Mouse (Mus musculus) lung, embryonic 15.5 days (tissue): ENCODE results near the gene Caprin2. TPM values are rescaled to one million over a fixed set of nuclear protein-coding genes. Genes with fewer than 3 reads are reported as not detected.

ENCODE experiments used
- ATAC-seq: fragments of 200-750 bp; cut with Nextera tagmentation; 2 replicates; pipeline ENCODE4 v1.8.0; 2017; ENCODE audit warnings: moderate number of reproducible peaks, borderline replicate concordance; ENCODE audit not compliant: low FRiP score, low TSS enrichment; ENCODE audit errors: extremely low read depth
- H3K27ac ChIP-seq: fragments of 300-500 bp; sonication (generic); 2 replicates; pipeline ENCODE4 v1.5.1; 2015; ENCODE audit warnings: moderate library complexity, mild to moderate bottlenecking, inconsistent platforms
- H3K27me3 ChIP-seq: fragments of 300-500 bp; sonication (generic); 2 replicates; pipeline ENCODE4 v1.6.1; 2015; ENCODE audit warnings: inconsistent platforms
- H3K36me3 ChIP-seq: fragments of 300-500 bp; sonication (generic); 2 replicates; pipeline ENCODE4 v1.6.1; 2015; ENCODE audit warnings: inconsistent platforms
- H3K4me1 ChIP-seq: fragments of 300-500 bp; sonication (generic); 2 replicates; pipeline ENCODE4 v1.6.1; 2015; ENCODE audit warnings: inconsistent platforms
- H3K4me2 ChIP-seq: fragments of 300-500 bp; sonication (generic); 2 replicates; pipeline ENCODE4 v1.6.1; 2015; ENCODE audit warnings: inconsistent platforms, mild to moderate bottlenecking, moderate library complexity
- H3K4me3 ChIP-seq: fragments of 300-500 bp; sonication (generic); 2 replicates; pipeline ENCODE4 v1.5.1; 2015; ENCODE audit warnings: mild to moderate bottlenecking, inconsistent platforms
- H3K9ac ChIP-seq: fragments of 300-500 bp; sonication (generic); 2 replicates; pipeline ENCODE4 v1.6.1; 2015; ENCODE audit warnings: inconsistent platforms
- H3K9me3 ChIP-seq: fragments of 300-500 bp; sonication (generic); 2 replicates; pipeline ENCODE4 v1.6.1; 2016; ENCODE audit warnings: inconsistent platforms
- WGBS: fragments of 180-500 bp; shearing (Covaris S2); methylation state at CpG from one replicate; pipeline ENCODE4 v1.1.7; 2015; 5-methylcytosine and 5-hydroxymethylcytosine counted together
- polyA plus RNA-seq: library from polyadenylated mRNA; unstranded; fragments of >200 nt; fragmentation: Nextera tagmentation; extraction: Ambion mirVana; gene quantifications from 2 replicates; pipeline ENCODE4 v1.2.1, GENCODE M21; 2015

The Caprin2 gene
- polyA plus RNA-seq, 1 experiment from 2014 or later, result 17.1 TPM

GRCm38 (mm10) chr6:148831728-148832121 lies 64.3 kb downstream of the Caprin2 start:
- ATAC-seq, result no peak; the same call in 1 of the 2 replicates
- Histone ChIP-seq H3K36me3 (no peaks in the 10 kb centered on the region), H3K9me3 (no peaks in the 10 kb centered on the region), H3K4me2 (peak overlapping the region; percentile 84), H3K27me3 (no peaks in the 10 kb centered on the region), H3K9ac (peak overlapping the region; percentile 27; the same call in 1 of the 2 replicates), H3K4me1 (peaks cover 9% of the 10 kb centered on the region), H3K4me3 (peak overlapping the region; percentile 96), H3K27ac (peak overlapping the region; percentile 74; the same call in 1 of the 2 replicates)
- 18% methylated on average over 3 of the region's 3 CpGs for WGBS

GRCm38 (mm10) chr6:148830748-148831727 lies 65.0 kb downstream of the Caprin2 start, which contains the start of gene Ipo8:
Gene Ipo8, minus strand, starts transcription at chr6:148831467.
- ATAC-seq, result peak; percentile 98
- H3K9ac ChIP-seq, result peak within 1 kb of the TSS; percentile 78
- H3K27ac ChIP-seq, result peak within 1 kb of the TSS; percentile 74
- no peaks in the 10 kb centered on the region for H3K27me3 ChIP-seq
- peak within 1 kb of the TSS; percentile 84 for H3K4me2 ChIP-seq
- peaks cover 9% of the 10 kb centered on the region for H3K4me1 ChIP-seq
- peak within 1 kb of the TSS; percentile 96 for H3K4me3 ChIP-seq
- H3K9me3 ChIP-seq, result no peaks in the 10 kb centered on the region
- under 1% methylated on average over 46 of the region's 47 CpGs for WGBS
- H3K36me3 ChIP-seq, result no peaks in the 10 kb centered on the region

DNA sequence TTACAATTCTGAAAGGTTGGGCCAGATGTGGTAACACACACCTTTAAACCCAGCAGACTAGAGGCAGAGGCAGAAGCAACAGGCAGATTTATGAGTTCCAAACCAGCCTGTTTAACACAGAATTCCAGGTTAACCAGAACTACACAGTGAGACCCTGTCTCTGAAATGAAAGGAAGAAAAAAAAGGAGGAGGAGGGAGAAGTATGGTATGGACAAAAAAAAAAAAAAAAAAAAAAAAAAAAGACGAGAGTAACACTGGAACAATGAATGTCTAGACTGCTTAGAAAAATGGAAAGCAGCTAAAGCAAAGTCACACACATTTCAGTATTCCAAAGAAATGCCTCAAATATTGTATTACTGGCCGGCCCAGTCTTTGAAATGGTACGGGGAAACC lies 65.7 kb downstream of the Caprin2 start:
- no peaks in the 10 kb centered on the region for H3K9me3 ChIP-seq
- no peaks in the 10 kb centered on the region for H3K27me3 ChIP-seq
- peak overlapping the region; percentile 96 for H3K4me3 ChIP-seq
- no peak for ATAC-seq
- no peaks in the 10 kb centered on the region for H3K36me3 ChIP-seq
- peak overlapping the region; percentile 78 for H3K9ac ChIP-seq
- H3K4me1 ChIP-seq, result peaks cover 9% of the 10 kb centered on the region
- H3K4me2 ChIP-seq, result peak overlapping the region; percentile 84
- WGBS, result 3% methylated on average over 3 of the region's 3 CpGs
- H3K27ac ChIP-seq, result 0 out of 2 replicates have a peak overlapping the region, but pooled peaks have one; percentile 74

GRCm38 (mm10) chr6:148826119-148826518 lies 69.9 kb downstream of the Caprin2 start:
- H3K4me2 ChIP-seq, result no peak overlapping the region
- H3K4me1 ChIP-seq, result peaks cover 9% of the 10 kb centered on the region
- no peaks in the 10 kb centered on the region for H3K9me3 ChIP-seq
- H3K36me3 ChIP-seq, result peaks cover 12% of the 10 kb centered on the region; the same call in 1 of the 2 replicates
- H3K27ac ChIP-seq, result no peak overlapping the region
- no peaks in the 10 kb centered on the region for H3K27me3 ChIP-seq
- H3K9ac ChIP-seq, result no peak overlapping the region
- ATAC-seq, result no peak
- H3K4me3 ChIP-seq, result no peak overlapping the region
- WGBS, result 86% methylated on average over 4 of the region's 4 CpGs

DNA sequence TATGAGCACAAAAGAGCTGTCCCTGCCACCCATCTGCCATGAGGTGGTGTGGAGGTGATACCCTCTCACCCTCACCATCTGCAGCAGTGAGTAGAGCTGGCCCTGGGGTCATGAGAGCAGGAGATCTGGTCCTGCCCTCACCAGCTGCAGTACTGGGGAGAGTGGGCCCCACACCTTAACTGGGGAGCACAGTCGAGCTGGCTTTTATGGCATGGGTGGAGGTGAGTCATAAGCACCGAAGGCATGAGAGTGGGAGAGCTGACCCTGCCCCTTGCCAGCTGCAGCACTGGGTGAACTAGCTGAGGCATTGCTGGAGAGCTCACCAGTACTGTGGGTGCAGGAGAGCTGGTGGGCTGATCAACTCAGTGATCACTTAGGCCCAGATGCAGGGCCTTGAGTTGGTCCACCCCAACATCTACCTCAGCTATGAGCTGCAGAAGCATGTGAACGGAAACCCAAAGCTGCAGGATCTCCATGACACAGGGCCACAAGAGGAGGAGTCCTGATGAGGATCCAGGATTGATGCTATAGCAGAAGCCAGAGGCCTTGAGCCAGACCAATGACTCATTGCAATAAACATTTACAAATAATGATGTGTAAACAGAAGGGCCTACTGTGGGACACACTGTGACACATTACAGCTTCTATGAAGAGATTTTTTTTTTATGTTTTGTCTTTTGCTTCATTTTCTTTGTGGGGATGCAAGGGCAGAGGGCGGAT lies 77.3 kb downstream of the Caprin2 start:
- H3K4me3 ChIP-seq, result no peak overlapping the region
- peaks cover 32% of the 10 kb centered on the region for H3K36me3 ChIP-seq
- no peak overlapping the region for H3K4me2 ChIP-seq
- WGBS, result 82% methylated on average over 4 of the region's 4 CpGs
- peak; percentile 73 for ATAC-seq
- no peak overlapping the region for H3K27ac ChIP-seq
- H3K27me3 ChIP-seq, result no peaks in the 10 kb centered on the region
- no peak overlapping the region for H3K9ac ChIP-seq
- no peaks in the 10 kb centered on the region for H3K4me1 ChIP-seq
- H3K9me3 ChIP-seq, result no peaks in the 10 kb centered on the region

- Histone ChIP-seq H3K27me3 (no peaks in the 10 kb centered on the region), H3K9ac (no peak overlapping the region), H3K36me3 (peaks cover 39% of the 10 kb centered on the region), H3K27ac (no peak overlapping the region), H3K9me3 (no peaks in the 10 kb centered on the region), H3K4me1 (no peaks in the 10 kb centered on the region), H3K4me3 (no peak overlapping the region), H3K4me2 (no peak overlapping the region)
- no peak for ATAC-seq
- WGBS, result 81% methylated on average over 5 of the region's 5 CpGs
These were observed 79.3 kb downstream of the Caprin2 start for GRCm38 (mm10) chr6:148816751-148817150.

- H3K4me1 ChIP-seq, result no peaks in the 10 kb centered on the region
- peaks cover 55% of the 10 kb centered on the region for H3K36me3 ChIP-seq
- no peaks in the 10 kb centered on the region for H3K27me3 ChIP-seq
- H3K4me2 ChIP-seq, result no peak overlapping the region
- no peaks in the 10 kb centered on the region for H3K9me3 ChIP-seq
- H3K4me3 ChIP-seq, result no peak overlapping the region
- ATAC-seq, result no peak
- WGBS, result 77% methylated on average over 2 of the region's 2 CpGs
- H3K9ac ChIP-seq, result no peak overlapping the region
- no peak overlapping the region for H3K27ac ChIP-seq
These were observed 84.9 kb downstream of the Caprin2 start for GRCm38 (mm10) chr6:148811117-148811516.

- no peak overlapping the region for H3K4me3 ChIP-seq
- H3K36me3 ChIP-seq, result peaks cover 51% of the 10 kb centered on the region
- H3K27me3 ChIP-seq, result no peaks in the 10 kb centered on the region
- 77% methylated on average over 4 of the region's 4 CpGs for WGBS
- no peak overlapping the region for H3K9ac ChIP-seq
- H3K4me2 ChIP-seq, result no peak overlapping the region
- H3K4me1 ChIP-seq, result no peaks in the 10 kb centered on the region
- no peak overlapping the region for H3K27ac ChIP-seq
- H3K9me3 ChIP-seq, result no peaks in the 10 kb centered on the region
- ATAC-seq, result no peak
These were observed 96.3 kb downstream of the Caprin2 start for GRCm38 (mm10) chr6:148799773-148800172.

DNA sequence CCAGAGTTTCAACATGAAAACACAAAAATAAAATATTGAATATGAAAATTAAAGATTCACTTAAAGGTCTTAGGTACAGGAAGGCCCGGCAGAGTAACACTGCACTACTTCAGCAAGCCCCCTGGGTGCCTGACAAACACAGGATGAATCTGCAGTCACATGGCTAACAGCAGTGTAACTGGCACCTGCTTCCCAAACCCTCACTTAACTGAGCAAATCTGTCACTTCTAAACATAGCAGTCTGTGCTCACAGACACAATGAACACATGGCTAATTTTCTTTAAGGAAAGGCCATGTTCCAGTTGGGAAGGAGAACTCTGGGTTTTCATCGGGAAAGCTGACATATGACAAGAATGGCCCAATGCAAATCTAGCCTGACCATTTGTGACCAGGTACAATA lies 100.9 kb downstream of the Caprin2 start:
- WGBS, result 86% methylated on average over 2 of the region's 2 CpGs
- H3K36me3 ChIP-seq, result peaks cover 47% of the 10 kb centered on the region
- no peak overlapping the region for H3K9ac ChIP-seq
- no peaks in the 10 kb centered on the region for H3K4me1 ChIP-seq
- ATAC-seq, result no peak
- H3K27me3 ChIP-seq, result no peaks in the 10 kb centered on the region
- H3K9me3 ChIP-seq, result no peaks in the 10 kb centered on the region
- no peak overlapping the region for H3K27ac ChIP-seq
- no peak overlapping the region for H3K4me2 ChIP-seq
- H3K4me3 ChIP-seq, result no peak overlapping the region
